Mouse (Mus musculus) forebrain, postnatal 0 days (tissue): ENCODE measurements around the gene Anp32b. TPM values are rescaled to one million over a fixed set of nuclear protein-coding genes. Genes with fewer than 3 reads are reported as not detected.

Experiments used
- ATAC-seq: fragments of 200-750 bp; cut with Nextera tagmentation; 2 replicates; pipeline ENCODE4 v1.8.0; 2017; ENCODE audit warnings: mild to moderate bottlenecking, moderate library complexity
- DNase-seq: peaks from one replicate; pipeline ENCODE4 v3.0.0-alpha.2; 2015
- H3K27ac ChIP-seq: fragments of 300-500 bp; sonication (generic); 2 replicates; pipeline ENCODE4 v1.5.1; 2014; ENCODE audit warnings: low read depth, mild to moderate bottlenecking, antibody characterized with exemption, low read length, moderate library complexity, mixed read lengths
- H3K27me3 ChIP-seq: fragments of 300-500 bp; sonication (generic); 2 replicates; pipeline ENCODE4 v1.6.1; 2014; ENCODE audit warnings: mild to moderate bottlenecking, low read length, mixed read lengths; ENCODE audit not compliant: insufficient read depth
- H3K36me3 ChIP-seq: fragments of 300-500 bp; sonication (generic); 2 replicates; pipeline ENCODE4 v1.6.1; 2014; ENCODE audit warnings: mild to moderate bottlenecking, moderate library complexity; ENCODE audit not compliant: insufficient read depth
- H3K4me1 ChIP-seq: fragments of 300-500 bp; sonication (generic); 2 replicates; pipeline ENCODE4 v1.6.1; 2014; ENCODE audit warnings: antibody characterized with exemption; ENCODE audit not compliant: insufficient read depth
- H3K4me2 ChIP-seq: fragments of 300-500 bp; sonication (generic); 2 replicates; pipeline ENCODE4 v1.6.1; 2014; ENCODE audit warnings: low read depth, mild to moderate bottlenecking, moderate library complexity
- H3K4me3 ChIP-seq: fragments of 300-500 bp; sonication (generic); 2 replicates; pipeline ENCODE4 v1.5.1; 2014; ENCODE audit warnings: low read depth, low read length, mixed read lengths
- H3K9ac ChIP-seq: fragments of 300-500 bp; sonication (generic); 2 replicates; pipeline ENCODE4 v1.6.1; 2014; ENCODE audit warnings: mild to moderate bottlenecking
- H3K9me3 ChIP-seq: fragments of 300-500 bp; sonication (generic); 2 replicates; pipeline ENCODE4 v1.6.1; 2016; ENCODE audit warnings: low read length
- CTCF ChIP-seq: sonication (generic); IDR thresholded peaks from 2 replicates; pipeline ENCODE4 v1.5.1; 2016; ENCODE audit warnings: antibody characterized with exemption, control low read depth, low read depth
- WGBS: fragments of 180-500 bp; shearing (Covaris S2); extraction: QIAGEN DNeasy Blood & Tissue Kit; methylation state at CpG from one replicate; pipeline ENCODE4 v1.1.7; 2014; 5-methylcytosine and 5-hydroxymethylcytosine counted together
- polyA plus RNA-seq: library from polyadenylated mRNA; unstranded; fragments of >200 nt; fragmentation: Nextera tagmentation; extraction: Ambion mirVana; gene quantifications from 2 replicates; pipeline ENCODE4 v1.2.1, GENCODE M21; 2015
- total RNA-seq: library from RNA; depleted of rRNA; stranded (reverse); fragments of >200 nt; gene quantifications from 2 replicates; pipeline ENCODE4 v1.2.3, GENCODE M21; 2014

Gene Anp32b
- total and polyA plus RNA-seq, 2 experiments from 2014 or later, result 3.4 to 65.9 TPM

- H3K9me3 ChIP-seq, result no peaks in the 10 kb centered on the region
- 43% methylated on average over 13 of the region's 13 CpGs for WGBS
- peaks cover 21% of the 10 kb centered on the region for H3K4me1 ChIP-seq
- ATAC-seq (no peak), DNase-seq (no peak)
- H3K4me2 ChIP-seq, result peak overlapping the region; percentile 88
- TF ChIP-seq CTCF, result no peak
- H3K27ac ChIP-seq, result 0 out of 2 replicates have a peak overlapping the region, but pooled peaks have one; percentile 98
- no peak overlapping the region for H3K9ac ChIP-seq
- no peaks in the 10 kb centered on the region for H3K36me3 ChIP-seq
- peak overlapping the region; percentile 74 for H3K4me3 ChIP-seq
- H3K27me3 ChIP-seq, result no peaks in the 10 kb centered on the region
These were observed 2.4 kb downstream of the Anp32b start for GRCm38 (mm10) chr4:46452855-46453719.

DNA sequence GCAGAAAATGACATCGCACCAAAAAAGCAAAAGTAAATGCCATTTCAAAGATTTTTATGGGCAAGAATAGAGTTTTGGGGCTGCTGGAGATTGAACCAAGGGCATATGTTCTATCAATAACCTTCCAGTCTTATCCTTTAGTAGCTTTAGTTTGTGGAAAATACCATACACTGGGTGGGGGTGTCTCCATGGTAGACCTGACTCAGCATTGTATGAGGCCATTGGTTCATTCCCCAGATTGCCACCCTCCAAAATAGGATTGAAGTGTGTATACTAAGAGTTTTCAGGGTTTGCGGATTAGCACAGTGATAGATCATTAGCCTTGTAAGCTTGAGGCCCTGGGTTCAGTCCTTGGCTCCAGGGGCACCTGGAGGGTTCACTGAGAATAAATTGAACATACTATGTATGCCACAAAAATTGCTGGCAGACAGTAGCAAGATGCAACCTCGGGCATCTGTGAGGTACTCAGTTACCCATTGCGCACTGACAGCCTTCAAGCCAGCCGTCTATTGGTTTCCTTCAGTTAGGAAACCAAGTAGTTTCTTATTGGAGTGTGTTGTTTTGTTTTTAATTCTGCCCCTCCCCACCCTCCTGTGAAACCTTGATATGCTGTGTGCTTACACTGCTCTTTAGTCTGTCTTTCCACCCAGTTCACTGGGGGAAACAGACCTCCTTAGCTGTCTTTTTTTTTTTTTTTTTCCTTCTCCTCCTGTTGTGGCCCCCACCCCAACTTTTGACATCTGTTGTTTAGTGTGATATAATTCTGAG is 3.6 kb downstream of the Anp32b start:
- peak; percentile 13 for DNase-seq
- Histone ChIP-seq H3K4me1 (peaks cover 21% of the 10 kb centered on the region), H3K4me3 (no peak overlapping the region), H3K4me2 (no peak overlapping the region), H3K9me3 (no peaks in the 10 kb centered on the region), H3K36me3 (no peaks in the 10 kb centered on the region), H3K27me3 (no peaks in the 10 kb centered on the region), H3K9ac (no peak overlapping the region), H3K27ac (no peak overlapping the region)
- ATAC-seq, result no peak
- TF ChIP-seq CTCF, result no peak
- 53% methylated on average over 5 of the region's 5 CpGs for WGBS

GRCm38 (mm10) chr4:46456762-46457161 is 6.1 kb downstream of the Anp32b start:
- ATAC-seq, result no peak
- no peak overlapping the region for H3K27ac ChIP-seq
- no peaks in the 10 kb centered on the region for H3K9me3 ChIP-seq
- H3K9ac ChIP-seq, result no peak overlapping the region
- H3K4me1 ChIP-seq, result peaks cover 21% of the 10 kb centered on the region
- H3K36me3 ChIP-seq, result no peaks in the 10 kb centered on the region
- WGBS, result 91% methylated on average over 4 of the region's 4 CpGs
- H3K4me3 ChIP-seq, result no peak overlapping the region
- TF ChIP-seq CTCF, result no peak
- H3K4me2 ChIP-seq, result no peak overlapping the region
- no peak for DNase-seq
- H3K27me3 ChIP-seq, result no peaks in the 10 kb centered on the region

DNA sequence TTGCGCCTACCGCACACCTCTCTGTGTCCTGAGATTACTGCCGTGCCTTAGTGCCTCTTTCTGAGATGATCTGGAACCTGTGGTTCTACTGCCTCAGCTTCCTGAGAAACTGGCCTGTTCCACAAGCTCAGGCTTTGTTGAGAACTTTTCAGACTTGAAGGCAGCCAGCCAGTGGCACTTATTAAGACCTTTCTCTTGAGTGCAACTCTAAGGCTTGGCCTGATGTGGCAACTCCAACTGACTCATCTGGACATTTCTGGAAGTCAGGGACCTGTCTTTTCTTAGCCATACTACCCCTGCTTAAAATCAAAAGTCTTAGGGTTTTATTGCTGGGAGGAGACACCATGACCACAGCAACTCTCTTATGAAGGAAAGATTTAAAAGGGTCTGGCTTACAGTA is 6.5 kb downstream of the Anp32b start:
- Histone ChIP-seq H3K9ac (no peak overlapping the region), H3K4me2 (no peak overlapping the region), H3K27ac (no peak overlapping the region), H3K4me1 (peaks cover 21% of the 10 kb centered on the region), H3K4me3 (no peak overlapping the region), H3K36me3 (no peaks in the 10 kb centered on the region), H3K27me3 (no peaks in the 10 kb centered on the region), H3K9me3 (no peaks in the 10 kb centered on the region)
- DNase-seq (no peak), ATAC-seq (no peak)
- no peak for TF ChIP-seq CTCF
- WGBS, result 97% methylated on average over 3 of the region's 3 CpGs

- H3K27me3 ChIP-seq, result no peaks in the 10 kb centered on the region
- TF ChIP-seq CTCF, result peak; percentile 21; the same call in 1 of the 2 replicates
- DNase-seq, result no peak
- H3K4me3 ChIP-seq, result no peak overlapping the region
- 83% methylated on average over 2 of the region's 2 CpGs for WGBS
- H3K27ac ChIP-seq, result no peak overlapping the region
- H3K36me3 ChIP-seq, result no peaks in the 10 kb centered on the region; the same call in 1 of the 2 replicates
- ATAC-seq, result no peak
- peaks cover 14% of the 10 kb centered on the region for H3K4me1 ChIP-seq
- no peak overlapping the region for H3K4me2 ChIP-seq
- no peaks in the 10 kb centered on the region for H3K9me3 ChIP-seq
- no peak overlapping the region for H3K9ac ChIP-seq
These were observed 7.7 kb downstream of the Anp32b start for GRCm38 (mm10) chr4:46458411-46458810.

- Histone ChIP-seq H3K27me3 (no peaks in the 10 kb centered on the region), H3K4me1 (no peaks in the 10 kb centered on the region), H3K27ac (no peak overlapping the region), H3K9ac (no peak overlapping the region), H3K4me2 (no peak overlapping the region), H3K36me3 (peaks cover 34% of the 10 kb centered on the region), H3K4me3 (no peak overlapping the region), H3K9me3 (no peaks in the 10 kb centered on the region)
- peak; percentile 63 for TF ChIP-seq CTCF
- ATAC-seq, result peak; percentile 71; the same call in 1 of the 2 replicates
- peak; percentile 39 for DNase-seq
- 76% methylated on average over 7 of the region's 7 CpGs for WGBS
These were observed 12.6 kb downstream of the Anp32b start for GRCm38 (mm10) chr4:46463130-46463830.
